Mouse (Mus musculus): Measurements from ENCODE around the gene Adamts20.

DNA sequence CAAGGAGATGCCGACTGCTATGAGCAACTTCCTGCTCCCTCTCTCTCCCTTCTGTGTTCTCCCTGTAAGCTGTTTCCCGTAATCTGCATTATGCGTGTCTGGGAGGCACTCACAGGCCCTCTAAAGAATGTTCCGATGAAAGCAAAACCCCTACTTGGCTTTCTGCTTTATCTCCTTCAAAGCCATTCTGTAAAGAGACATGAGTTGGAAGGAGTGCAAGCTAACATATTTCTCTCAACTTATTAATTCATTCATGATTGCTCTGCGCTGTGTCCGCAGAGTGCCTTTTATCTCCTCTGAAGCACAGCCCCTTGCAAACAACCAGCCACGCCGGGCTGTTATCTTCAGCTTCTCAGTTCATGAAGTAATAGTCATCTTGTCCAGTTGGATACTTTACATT is 215.5 kb downstream of the Adamts20 start:
- TF ChIP-seq CTCF (IDR thresholded peaks at IDR 0.05; ENCODE audit: low read depth) (no peak), EP300 (optimal IDR thresholded peaks at IDR 0.05) (no peak)

All from stomach, postnatal 0 days (tissue).